Mouse (Mus musculus): Measurements from ENCODE around the gene Ehbp1. TPM values are rescaled to one million over a fixed set of nuclear protein-coding genes. Genes with fewer than 3 reads are reported as not detected.

The Ehbp1 gene
- total RNA-seq, 1 experiment from 2014 or later = 2.1 TPM

DNA sequence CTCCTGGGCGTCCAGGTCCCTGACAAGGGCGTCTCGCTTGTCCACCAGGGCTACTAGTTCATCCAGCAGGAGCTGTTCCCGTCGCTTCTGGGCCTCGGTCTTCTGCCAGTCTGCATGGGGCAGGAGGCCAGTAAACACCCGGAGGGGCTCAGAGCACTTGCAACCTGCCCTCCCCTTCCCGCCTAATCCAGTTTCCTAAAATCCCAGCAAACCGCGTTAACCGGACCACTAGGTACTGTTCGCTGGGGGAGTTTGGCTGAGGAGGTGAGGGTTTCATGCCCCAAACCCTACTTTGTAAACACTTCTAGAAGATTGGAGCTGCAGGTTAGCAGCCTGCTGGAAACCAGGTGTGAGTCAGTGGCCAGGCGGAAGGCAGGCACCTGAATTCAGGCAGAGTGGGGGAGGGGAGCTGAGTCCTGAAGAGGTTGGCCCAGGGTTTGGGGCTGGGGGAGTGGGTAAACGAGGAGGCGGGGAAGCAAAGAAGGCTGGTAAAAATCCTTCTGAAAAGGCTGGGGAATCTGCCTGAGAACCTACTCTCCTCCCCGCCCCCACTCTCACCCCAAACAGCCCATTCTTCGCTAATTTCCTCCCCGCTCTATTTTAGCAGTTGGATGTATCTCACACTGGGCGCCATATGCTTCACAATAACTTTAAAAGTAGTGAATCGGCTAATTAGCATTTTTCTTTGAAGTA lies 334.9 kb downstream of the Ehbp1 start:
- no peak for ATAC-seq (ENCODE audit: extremely low read depth, insufficient number of reproducible peaks, low FRiP score, poor library complexity, severe bottlenecking)

DNA sequence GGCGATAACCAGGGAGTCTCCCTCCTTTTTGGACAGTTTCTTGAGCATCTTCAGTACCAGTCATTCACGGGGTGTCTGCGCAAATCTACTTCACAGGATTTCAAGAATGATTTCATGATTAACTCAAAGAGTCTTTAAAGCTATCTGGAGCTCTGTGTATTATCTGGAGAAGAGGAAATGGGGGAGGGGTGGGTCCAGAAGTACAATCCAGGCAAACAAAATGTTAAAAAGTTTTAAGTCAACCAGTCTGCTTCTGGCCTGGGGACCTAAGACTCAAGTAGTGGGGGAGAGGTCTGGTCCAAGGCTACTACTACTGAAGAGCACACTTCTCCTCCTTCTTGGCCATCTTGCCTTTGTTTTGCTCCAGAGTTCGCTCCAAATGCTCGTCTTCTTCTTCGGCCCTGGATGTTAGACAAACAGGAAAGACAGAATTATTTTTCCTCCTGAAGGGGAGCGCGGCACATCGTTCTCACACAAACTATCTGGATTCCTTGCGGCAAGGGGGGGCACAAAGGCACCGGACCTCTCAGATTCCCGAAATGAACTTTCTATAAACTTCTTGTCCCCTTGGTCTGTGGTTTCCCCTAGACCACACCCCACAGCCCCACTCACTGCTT lies 335.5 kb downstream of the Ehbp1 start:
- no peak for ATAC-seq (ENCODE audit: extremely low read depth, insufficient number of reproducible peaks, low FRiP score, poor library complexity, severe bottlenecking)

DNA sequence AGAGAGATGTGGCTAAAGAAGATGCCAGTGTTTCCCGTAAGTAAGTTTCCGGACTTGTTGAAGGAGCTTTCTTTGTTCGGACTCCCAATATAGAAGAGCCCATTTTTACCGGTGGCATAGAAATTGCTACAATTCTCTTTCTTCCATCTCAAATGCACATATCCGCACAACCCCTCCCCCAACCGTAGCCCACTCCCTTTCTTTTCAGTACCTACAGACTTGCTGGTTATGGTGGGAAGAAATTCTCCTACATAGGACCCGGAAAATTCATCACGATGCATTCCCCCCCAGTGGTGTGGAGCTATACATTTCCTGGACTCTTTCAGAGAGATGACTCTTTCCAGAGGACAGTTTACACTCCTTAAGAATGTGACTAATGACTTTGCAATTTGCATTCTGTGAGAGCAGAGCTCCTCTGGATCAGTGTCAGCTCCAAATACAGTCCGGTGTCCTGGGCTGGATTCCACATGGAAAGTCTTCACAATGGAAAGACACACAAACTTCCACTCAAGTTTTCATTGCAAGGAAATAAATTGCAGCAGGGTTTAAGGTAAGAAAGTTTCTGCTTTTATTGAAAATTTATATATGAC lies 336.7 kb downstream of the Ehbp1 start:
- ATAC-seq (ENCODE audit: extremely low read depth, insufficient number of reproducible peaks, low FRiP score, poor library complexity, severe bottlenecking) = no peak

DNA sequence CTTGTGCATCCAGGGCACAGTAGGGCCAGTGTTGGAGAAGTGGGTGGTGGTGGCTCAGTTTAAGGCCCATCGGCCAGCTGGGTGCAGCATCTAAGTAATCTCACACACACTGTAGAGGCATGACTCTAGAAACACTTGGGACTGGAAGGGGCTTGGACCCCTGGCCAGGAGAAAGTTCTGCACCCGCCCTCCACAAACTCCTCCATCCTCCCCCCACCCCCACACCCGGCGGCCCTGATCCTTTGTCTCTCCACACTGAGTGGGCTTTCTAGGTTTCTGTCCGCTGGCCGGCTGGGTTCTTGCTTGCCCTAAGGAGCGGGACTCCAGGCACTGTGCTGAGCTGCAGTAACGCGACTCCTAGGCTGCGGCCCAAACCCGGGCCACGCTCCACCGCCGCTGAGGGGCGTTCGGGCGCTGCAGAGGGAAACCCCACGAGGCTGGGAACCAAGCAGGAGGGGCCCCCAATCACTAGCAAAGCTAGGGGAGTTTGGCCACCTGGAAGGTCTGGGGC lies 337.7 kb downstream of the Ehbp1 start:
- no peak for ATAC-seq (ENCODE audit: extremely low read depth, insufficient number of reproducible peaks, low FRiP score, poor library complexity, severe bottlenecking)

DNA sequence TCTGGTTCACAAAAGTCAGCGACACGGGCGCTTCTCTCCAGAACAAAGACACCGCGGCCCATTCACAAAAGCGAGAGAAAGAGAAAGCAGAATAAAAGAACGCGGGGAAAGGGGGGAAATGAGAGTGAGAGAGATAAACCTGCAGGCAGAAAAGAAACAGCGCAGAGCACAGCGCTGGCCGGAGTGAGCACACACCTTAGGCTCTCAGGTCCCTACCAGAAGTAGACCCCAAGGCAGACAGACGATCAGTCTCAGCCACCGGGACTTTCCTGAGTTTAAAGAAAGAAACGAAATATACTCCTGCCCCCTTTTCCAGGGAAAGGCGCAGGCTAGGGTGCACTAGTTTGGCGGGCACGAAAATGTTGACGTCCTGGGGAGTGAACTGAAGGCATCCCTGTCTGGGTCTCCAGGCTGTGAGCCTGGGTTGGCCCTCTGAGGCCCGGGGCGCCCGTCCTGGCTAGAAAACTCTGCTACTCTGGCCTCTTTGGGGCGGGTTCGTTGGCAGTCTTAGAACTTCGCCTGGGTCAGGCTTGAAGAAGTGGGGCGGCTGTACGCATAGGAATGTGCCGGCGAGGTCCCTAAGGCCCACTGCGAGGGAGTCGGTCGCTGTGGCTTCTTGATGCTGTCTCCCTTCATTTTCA lies 338.6 kb downstream of the Ehbp1 start:
- no peak for ATAC-seq (ENCODE audit: extremely low read depth, insufficient number of reproducible peaks, low FRiP score, poor library complexity, severe bottlenecking)

DNA sequence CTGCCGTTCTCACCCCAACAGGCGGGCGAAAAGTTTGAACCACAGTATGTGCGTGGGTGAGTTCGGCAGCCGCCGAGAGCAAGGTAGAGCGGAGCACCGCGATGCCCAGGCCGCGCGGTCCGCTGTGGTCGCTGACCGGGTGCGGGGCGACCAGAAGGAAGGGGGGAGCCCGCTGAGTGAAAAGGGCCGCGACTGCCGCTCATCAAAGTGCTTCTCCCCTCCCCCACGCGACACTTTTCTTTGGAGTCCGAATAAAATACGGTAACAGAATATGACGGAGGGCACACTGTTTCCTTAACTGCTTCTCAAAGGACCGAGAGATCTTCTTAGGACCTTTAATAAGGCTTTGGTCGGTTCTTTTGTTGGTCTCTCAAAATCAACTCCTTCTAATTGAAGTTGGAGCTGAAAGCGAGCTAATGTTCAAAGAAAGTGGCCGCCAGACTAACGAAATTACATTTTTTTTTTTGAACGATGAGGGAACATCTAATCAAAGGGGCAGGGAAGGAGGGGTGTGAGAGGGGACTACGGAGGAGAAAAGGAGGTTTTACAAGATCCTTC lies 339.2 kb downstream of the Ehbp1 start, which contains the start of gene Otx1:
Gene Otx1, minus strand, starts transcription at position 115 of the 558 bp plus-strand sequence.
- no peak for ATAC-seq (ENCODE audit: extremely low read depth, insufficient number of reproducible peaks, low FRiP score, poor library complexity, severe bottlenecking)

DNA sequence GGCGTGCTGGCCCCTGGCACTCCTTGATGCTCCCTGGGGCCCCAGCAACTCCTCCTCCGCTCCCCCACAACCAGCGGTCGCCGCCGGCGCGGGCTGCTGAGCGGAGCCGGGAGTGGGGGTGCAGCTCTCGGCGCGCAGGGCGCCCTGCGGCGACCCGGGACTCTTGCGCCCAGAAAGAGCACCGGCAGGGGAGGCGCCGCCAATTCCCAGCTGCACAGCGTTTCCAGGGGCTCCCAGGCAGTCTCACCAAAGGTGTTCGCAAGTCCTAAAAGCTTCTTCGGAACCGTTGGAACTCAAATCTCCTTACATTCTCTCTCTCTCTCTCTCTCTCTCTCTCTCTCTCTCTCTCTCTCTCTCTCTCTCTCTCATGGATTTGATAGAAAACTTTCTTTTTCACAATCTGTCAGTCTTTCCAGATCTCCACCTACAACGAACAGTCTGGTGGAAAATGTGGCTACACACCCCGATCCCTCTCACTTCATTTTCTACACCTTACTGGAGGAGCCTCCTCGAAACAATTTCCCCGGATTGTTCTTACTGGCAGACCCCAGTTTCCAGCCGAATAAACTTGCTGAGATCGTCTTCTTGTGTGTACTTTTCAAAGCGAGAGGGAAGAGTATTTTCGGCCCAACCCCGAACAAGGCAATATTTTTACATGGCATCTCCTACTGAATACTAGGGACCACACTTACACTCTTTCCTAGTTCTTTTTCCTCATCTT lies 339.9 kb downstream of the Ehbp1 start:
- ATAC-seq (ENCODE audit: extremely low read depth, insufficient number of reproducible peaks, low FRiP score, poor library complexity, severe bottlenecking) = no peak

DNA sequence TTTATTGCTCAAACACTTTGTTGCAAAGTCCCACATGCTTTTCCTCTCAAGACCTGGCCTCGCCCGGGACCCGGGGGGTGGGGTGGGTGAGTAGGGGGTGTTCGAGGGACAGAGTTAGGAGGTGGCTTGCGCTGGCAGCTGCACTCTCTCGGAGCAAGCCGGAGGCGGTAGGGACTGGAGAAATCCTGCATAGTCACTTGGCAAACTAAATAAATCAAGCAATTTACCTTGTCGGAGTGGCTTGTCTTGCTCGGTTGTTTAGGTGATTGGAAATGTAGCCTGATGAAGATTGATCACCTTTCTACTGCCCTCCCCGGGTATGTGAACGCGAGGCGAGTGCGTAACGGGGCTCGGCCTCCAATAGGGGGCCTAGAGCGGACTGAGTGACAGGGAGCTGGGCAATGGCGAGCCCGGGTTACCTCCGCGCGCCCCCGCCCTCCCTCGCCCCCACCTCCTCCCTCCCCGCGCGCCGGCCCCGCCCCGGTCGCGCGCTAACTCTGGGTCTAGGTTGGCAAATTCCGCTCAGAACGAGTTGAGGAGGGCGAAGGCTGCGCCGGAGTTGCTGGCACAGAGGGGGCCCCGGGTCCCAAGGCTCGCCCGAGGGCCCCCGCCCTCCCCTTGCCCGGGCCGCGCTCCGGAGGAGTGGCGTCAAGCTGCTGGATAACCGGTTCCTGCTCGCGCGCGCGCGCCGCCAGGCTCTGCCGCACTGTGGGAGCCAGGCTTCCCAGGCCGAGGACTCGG lies 340.6 kb downstream of the Ehbp1 start:
- ATAC-seq (ENCODE audit: extremely low read depth, insufficient number of reproducible peaks, low FRiP score, poor library complexity, severe bottlenecking) = no peak

DNA sequence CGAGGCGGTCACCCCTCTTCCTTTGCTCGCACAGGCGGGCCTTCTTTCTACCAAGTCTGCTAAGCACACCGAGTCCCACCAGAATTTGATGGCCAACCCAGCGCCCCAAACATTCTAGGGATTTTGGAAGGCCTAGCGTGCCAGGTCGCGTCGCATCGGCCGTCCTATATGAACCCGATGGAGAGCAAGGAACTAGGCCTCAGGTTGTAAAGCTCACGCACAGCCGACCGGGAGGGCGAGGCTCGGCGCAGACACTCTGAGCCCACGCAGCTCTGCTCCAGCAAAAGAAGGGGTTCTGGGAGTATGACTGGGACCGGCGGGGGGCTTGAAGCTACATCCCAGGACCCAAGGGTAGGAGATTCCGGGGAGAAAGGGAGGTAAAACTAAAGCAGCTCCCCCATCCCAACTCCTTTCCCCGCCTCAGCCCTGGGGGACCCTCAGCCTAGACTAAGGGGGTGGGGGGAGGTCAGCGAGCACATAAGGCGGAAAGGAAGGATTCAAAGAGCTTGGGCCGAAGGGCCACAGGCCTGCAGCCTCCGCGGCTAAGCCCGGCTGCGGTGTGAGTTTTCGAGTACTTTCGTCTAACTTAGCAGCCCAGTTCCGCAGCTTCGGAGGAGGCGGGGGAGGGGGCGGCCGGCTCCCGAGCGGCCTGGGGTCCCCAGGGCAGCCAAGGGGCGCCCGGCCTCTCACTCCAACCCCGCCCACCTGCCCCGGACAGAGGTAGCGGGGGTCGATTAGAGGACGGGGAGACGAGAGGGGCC lies 341.6 kb downstream of the Ehbp1 start:
- no peak for ATAC-seq (ENCODE audit: extremely low read depth, insufficient number of reproducible peaks, low FRiP score, poor library complexity, severe bottlenecking)

DNA sequence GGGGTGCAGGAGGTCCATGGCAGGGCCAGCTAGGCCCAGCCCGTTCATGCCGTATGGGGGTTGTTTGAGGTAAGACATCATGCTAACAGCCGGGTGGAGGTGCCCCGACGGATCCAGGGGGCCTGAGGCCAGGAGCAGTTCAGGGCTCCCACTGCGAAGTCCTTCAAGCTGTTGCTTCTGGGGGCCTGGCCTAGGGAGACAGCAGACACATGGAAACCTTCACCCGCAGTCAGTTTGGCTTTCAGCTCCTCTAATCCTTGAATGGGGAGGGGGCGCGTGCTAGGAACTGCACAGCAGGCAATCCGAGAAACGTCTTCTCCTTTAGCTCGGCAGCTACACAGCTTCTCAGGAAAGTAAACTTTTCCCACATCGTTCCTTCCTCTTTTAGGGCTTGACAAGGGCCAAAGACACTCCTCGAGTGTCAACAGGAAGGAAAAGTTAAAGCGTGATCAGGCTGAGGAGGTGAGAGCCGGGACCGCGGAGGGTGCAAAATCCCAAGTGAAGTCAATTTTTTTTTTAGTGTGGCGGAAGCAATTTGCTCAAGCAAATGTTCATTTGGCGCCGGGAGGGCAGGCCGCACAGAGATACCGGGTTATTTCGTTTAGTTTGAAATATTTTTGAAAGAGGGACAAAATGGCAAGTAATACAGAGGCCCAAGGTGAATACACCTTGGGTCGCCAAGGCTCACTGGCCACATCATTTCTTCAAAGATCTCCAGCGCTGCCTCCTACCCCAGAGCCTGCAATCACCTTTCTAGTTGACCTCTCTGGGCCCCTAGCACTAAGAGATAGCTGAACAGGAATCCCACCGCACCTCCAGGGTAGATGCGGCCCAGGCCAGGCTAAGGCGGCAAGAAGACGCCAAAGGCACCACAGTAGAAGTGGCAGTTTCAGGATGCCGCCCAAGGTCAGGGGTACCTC lies 342.4 kb downstream of the Ehbp1 start:
- no peak for ATAC-seq (ENCODE audit: extremely low read depth, insufficient number of reproducible peaks, low FRiP score, poor library complexity, severe bottlenecking)

DNA sequence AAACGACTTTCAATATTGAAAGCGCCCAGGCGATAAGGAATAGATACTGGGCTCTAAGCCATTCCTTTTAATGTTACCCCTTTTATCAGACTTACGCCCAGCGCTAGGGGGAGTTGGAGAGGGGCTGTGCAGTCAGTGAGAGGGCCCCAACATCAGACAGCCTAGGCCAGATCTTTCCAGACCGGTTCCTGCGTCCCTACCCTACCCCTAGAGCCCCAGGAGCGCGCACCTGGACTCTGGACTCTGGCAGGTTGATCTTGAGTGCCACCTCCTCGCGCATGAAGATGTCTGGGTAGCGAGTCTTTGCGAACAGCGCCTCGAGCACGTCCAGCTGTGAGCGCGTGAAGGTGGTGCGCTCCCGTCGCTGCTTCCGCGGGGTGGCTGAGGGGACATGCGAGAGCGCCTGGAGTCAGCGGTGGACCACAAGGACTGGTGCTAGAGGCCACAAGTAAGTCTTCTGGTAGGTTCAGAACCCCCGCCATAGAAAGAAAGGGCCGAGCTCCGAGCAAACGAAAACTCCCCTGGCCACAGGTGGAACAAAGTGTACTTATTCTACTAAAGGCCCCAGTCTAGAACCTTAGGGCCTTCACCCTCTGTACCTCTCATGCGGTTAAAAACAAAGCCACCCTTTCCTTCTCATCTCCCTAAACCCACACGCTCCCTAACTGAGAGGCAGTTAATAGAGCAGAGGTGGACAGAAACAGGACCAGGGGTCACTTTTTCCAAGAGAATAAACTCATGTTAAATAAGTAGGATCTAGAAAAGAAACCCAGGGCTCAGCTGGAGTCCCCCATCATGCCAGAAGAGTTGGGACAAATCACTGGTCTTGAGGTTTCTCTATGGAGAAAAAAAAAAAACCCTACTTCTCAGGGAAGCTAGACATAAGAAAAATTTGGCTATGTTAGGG lies 343.7 kb downstream of the Ehbp1 start:
- ATAC-seq (ENCODE audit: extremely low read depth, insufficient number of reproducible peaks, low FRiP score, poor library complexity, severe bottlenecking) = no peak

DNA sequence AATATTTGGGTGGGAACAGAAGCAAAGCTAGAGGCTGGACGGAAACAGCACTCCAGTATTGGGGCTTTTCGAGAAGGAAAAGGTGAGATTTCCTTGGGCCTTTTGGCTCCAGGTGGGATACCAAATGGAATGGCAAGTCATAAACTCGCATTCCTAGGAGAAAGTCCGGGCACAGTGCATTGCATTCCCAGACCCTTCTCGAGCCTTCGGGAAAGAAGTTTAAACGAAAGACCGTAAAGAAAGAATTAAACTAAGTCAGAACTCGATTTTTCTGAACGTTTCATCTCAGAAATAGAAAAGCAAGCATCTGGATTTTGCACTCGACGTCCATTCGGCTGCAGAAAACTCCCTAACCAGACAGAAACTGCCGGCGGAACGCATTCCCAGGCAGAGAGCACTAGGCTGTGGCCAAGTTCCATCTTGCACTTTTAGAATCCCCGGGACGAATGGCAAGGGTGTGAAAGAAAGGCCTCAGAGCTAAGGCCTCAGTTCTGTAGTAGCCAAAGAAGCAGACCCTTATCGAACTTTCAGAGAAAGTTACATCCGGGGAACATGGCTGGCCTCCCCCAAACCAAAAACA lies 344.4 kb downstream of the Ehbp1 start:
- ATAC-seq (ENCODE audit: extremely low read depth, insufficient number of reproducible peaks, low FRiP score, poor library complexity, severe bottlenecking) = no peak

DNA sequence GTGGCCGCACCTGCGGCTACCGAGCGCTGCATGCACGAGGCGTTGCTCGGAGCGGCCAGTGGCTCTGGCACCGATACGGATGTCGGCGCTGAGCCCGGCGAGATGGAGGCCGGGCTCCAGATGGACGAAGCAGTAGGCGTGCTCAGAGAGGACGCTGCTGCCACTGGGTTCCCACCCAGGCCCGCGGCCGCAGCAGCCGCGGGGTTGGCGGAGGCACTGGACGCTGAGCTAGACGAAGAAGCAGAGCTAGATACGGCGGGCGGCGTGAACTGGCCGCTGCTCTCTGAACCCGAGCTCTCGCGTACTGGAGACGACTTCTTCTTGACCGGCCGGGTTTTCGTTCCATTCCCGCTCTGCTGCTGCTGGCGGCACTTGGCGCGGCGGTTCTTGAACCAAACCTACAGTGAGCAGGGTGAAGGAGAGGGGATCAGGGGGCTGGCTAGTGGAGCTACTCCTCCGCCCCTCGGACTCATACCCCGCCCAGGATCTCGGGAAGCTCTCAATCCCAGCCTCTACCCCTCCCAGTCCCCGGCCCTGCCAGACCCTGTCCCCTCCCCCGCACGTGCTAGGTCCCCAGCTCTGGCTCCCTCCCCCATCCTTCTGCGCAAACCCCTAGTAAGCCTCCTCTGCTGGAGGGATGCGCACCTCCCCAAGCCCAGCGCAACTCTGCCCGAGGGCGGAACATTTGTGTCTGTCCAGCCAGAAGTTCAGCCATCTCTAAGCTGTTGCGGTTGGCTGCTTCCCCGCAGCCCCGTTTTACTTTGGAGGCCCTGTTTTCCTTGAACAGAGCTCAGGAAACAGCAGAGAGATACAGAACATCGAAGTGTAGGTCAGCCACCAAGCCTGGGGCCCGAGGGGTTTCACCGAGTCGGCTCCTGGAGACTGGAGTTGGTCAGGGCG lies 345.2 kb downstream of the Ehbp1 start:
- ATAC-seq (ENCODE audit: extremely low read depth, insufficient number of reproducible peaks, low FRiP score, poor library complexity, severe bottlenecking) = no peak

DNA sequence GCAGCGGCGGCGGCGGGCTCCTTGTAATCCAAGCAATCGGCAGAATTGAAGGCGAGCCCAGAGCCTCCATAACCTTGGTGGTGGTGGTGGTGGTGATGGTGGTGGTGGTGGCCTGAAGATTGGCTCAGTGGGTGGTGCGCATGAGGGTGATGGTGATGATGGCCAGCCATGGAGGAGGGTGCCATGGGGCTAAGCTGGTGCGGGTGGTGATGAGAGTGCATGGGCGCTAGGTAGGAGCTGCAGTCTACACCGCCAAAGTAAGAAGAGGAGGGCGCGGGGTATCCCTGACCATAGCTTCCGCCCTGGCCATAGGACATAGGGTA lies 345.8 kb downstream of the Ehbp1 start:
- no peak for ATAC-seq (ENCODE audit: extremely low read depth, insufficient number of reproducible peaks, low FRiP score, poor library complexity, severe bottlenecking)
